Mouse (Mus musculus): ENCODE data around the gene Prdm11. TPM values are rescaled to one million over a fixed set of nuclear protein-coding genes. Genes with fewer than 3 reads are reported as not detected.

The Prdm11 gene
- 2.2 and 3.1 TPM in 2 replicates for polyA plus RNA-seq (2015; fragmentation: Nextera tagmentation; extraction: Ambion mirVana)

GRCm38 (mm10) chr2:93045818-93046508 is at the start of gene Prdm11:
Gene Prdm11 (minus strand): TSS chr2:93046167.
- Histone ChIP-seq H3K9ac (peak within 1 kb of the TSS; percentile 84), H3K27me3 (peaks cover 40% of the 10 kb centered on the region), H3K4me3 (replicated peaks) (peak within 1 kb of the TSS; percentile 76), H3K36me3 (replicated peaks) (no peaks in the 10 kb centered on the region), H3K4me2 (peak within 1 kb of the TSS; percentile 87), H3K27ac (replicated peaks) (peak within 1 kb of the TSS; percentile 76), H3K9me3 (replicated peaks) (no peaks in the 10 kb centered on the region), H3K4me1 (replicated peaks) (peaks cover 28% of the 10 kb centered on the region)
- ATAC-seq (ENCODE audit: insufficient read depth), result no peak; the same call in none of the 2 replicates
- under 1% methylated on average over 89 of the region's 90 CpGs for WGBS (ENCODE audit: insufficient replicate concordance)

GRCm38 (mm10) chr2:93092347-93092746 is 46.4 kb upstream of the Prdm11 start:
- H3K9me3 ChIP-seq (replicated peaks), result no peaks in the 10 kb centered on the region
- H3K4me1 ChIP-seq (replicated peaks), result no peaks in the 10 kb centered on the region
- no peaks in the 10 kb centered on the region for H3K27me3 ChIP-seq
- ATAC-seq (ENCODE audit: insufficient read depth), result no peak
- no peak overlapping the region for H3K4me3 ChIP-seq (replicated peaks)
- WGBS (ENCODE audit: insufficient replicate concordance), result 56% methylated on average over 2 of the region's 2 CpGs
- H3K9ac ChIP-seq, result no peak overlapping the region
- no peak overlapping the region for H3K27ac ChIP-seq (replicated peaks)
- H3K36me3 ChIP-seq (replicated peaks), result no peaks in the 10 kb centered on the region
- H3K4me2 ChIP-seq, result no peak overlapping the region

- Histone ChIP-seq H3K9ac (no peak overlapping the region), H3K4me2 (no peak overlapping the region), H3K9me3 (replicated peaks) (no peaks in the 10 kb centered on the region), H3K4me1 (replicated peaks) (no peaks in the 10 kb centered on the region), H3K27me3 (no peaks in the 10 kb centered on the region), H3K27ac (replicated peaks) (no peak overlapping the region), H3K4me3 (replicated peaks) (no peak overlapping the region), H3K36me3 (replicated peaks) (no peaks in the 10 kb centered on the region)
- ATAC-seq (ENCODE audit: insufficient read depth), result no peak
- WGBS (ENCODE audit: insufficient replicate concordance), result 45% methylated on average over 2 of the region's 2 CpGs
Observed at GRCm38 (mm10) chr2:93091679-93092078, 45.7 kb upstream of the Prdm11 start.

GRCm38 (mm10) chr2:93089379-93090089 is 43.6 kb upstream of the Prdm11 start:
- Histone ChIP-seq H3K4me1 (replicated peaks) (no peaks in the 10 kb centered on the region), H3K36me3 (replicated peaks) (no peaks in the 10 kb centered on the region), H3K4me3 (replicated peaks) (no peak overlapping the region), H3K27me3 (no peaks in the 10 kb centered on the region), H3K4me2 (no peak overlapping the region), H3K9ac (no peak overlapping the region), H3K9me3 (replicated peaks) (no peaks in the 10 kb centered on the region), H3K27ac (replicated peaks) (no peak overlapping the region)
- WGBS (ENCODE audit: insufficient replicate concordance), result 60% methylated on average over 7 of the region's 7 CpGs
- no peak for ATAC-seq (ENCODE audit: insufficient read depth)

- no peak overlapping the region for H3K4me2 ChIP-seq
- H3K4me1 ChIP-seq (replicated peaks), result no peaks in the 10 kb centered on the region
- no peak overlapping the region for H3K4me3 ChIP-seq (replicated peaks)
- no peaks in the 10 kb centered on the region for H3K9me3 ChIP-seq (replicated peaks)
- WGBS (ENCODE audit: insufficient replicate concordance), result 63% methylated on average over 7 of the region's 7 CpGs
- no peaks in the 10 kb centered on the region for H3K27me3 ChIP-seq
- no peaks in the 10 kb centered on the region for H3K36me3 ChIP-seq (replicated peaks)
- H3K27ac ChIP-seq (replicated peaks), result no peak overlapping the region
- no peak overlapping the region for H3K9ac ChIP-seq
- no peak for ATAC-seq (ENCODE audit: insufficient read depth)
Observed at GRCm38 (mm10) chr2:93088006-93088405, 42.0 kb upstream of the Prdm11 start.

GRCm38 (mm10) chr2:93085291-93086027 is 39.5 kb upstream of the Prdm11 start:
- H3K36me3 ChIP-seq (replicated peaks), result no peaks in the 10 kb centered on the region
- 47% methylated on average over 8 of the region's 8 CpGs for WGBS (ENCODE audit: insufficient replicate concordance)

GRCm38 (mm10) chr2:93084481-93084880 is 38.5 kb upstream of the Prdm11 start:
- 73% methylated on average over 5 of the region's 5 CpGs for WGBS (ENCODE audit: insufficient replicate concordance)
- H3K4me2 ChIP-seq, result no peak overlapping the region

More at GRCm38 (mm10) chr2:93085291-93086027, 39.5 kb upstream of the Prdm11 start:
- H3K27ac ChIP-seq (replicated peaks), result no peak overlapping the region
- no peaks in the 10 kb centered on the region for H3K9me3 ChIP-seq (replicated peaks)
- no peak overlapping the region for H3K4me3 ChIP-seq (replicated peaks)
- H3K27me3 ChIP-seq, result no peaks in the 10 kb centered on the region
- H3K9ac ChIP-seq, result no peak overlapping the region
- H3K4me2 ChIP-seq, result no peak overlapping the region
- no peaks in the 10 kb centered on the region for H3K4me1 ChIP-seq (replicated peaks)
- ATAC-seq (ENCODE audit: insufficient read depth), result no peak

GRCm38 (mm10) chr2:93083317-93083716 is 37.4 kb upstream of the Prdm11 start:
- 36% methylated on average over 4 of the region's 4 CpGs for WGBS (ENCODE audit: insufficient replicate concordance)
- no peak for ATAC-seq (ENCODE audit: insufficient read depth)
- no peak overlapping the region for H3K27ac ChIP-seq (replicated peaks)

More at GRCm38 (mm10) chr2:93084481-93084880, 38.5 kb upstream of the Prdm11 start:
- no peaks in the 10 kb centered on the region for H3K4me1 ChIP-seq (replicated peaks)
- H3K4me3 ChIP-seq (replicated peaks), result no peak overlapping the region
- no peaks in the 10 kb centered on the region for H3K9me3 ChIP-seq (replicated peaks)
- no peak overlapping the region for H3K9ac ChIP-seq
- H3K27ac ChIP-seq (replicated peaks), result no peak overlapping the region
- no peaks in the 10 kb centered on the region for H3K27me3 ChIP-seq
- H3K36me3 ChIP-seq (replicated peaks), result no peaks in the 10 kb centered on the region
- ATAC-seq (ENCODE audit: insufficient read depth), result no peak

GRCm38 (mm10) chr2:93082846-93083245 is 36.9 kb upstream of the Prdm11 start:
- no peaks in the 10 kb centered on the region for H3K27me3 ChIP-seq
- no peak overlapping the region for H3K4me3 ChIP-seq (replicated peaks)
- H3K9ac ChIP-seq, result no peak overlapping the region
- ATAC-seq (ENCODE audit: insufficient read depth), result no peak
- no peak overlapping the region for H3K4me2 ChIP-seq
- no peaks in the 10 kb centered on the region for H3K9me3 ChIP-seq (replicated peaks)
- 54% methylated on average over 3 of the region's 3 CpGs for WGBS (ENCODE audit: insufficient replicate concordance)
- H3K36me3 ChIP-seq (replicated peaks), result no peaks in the 10 kb centered on the region
- no peaks in the 10 kb centered on the region for H3K4me1 ChIP-seq (replicated peaks)
- no peak overlapping the region for H3K27ac ChIP-seq (replicated peaks)

More at GRCm38 (mm10) chr2:93083317-93083716, 37.4 kb upstream of the Prdm11 start:
- H3K9me3 ChIP-seq (replicated peaks), result no peaks in the 10 kb centered on the region
- H3K4me2 ChIP-seq, result no peak overlapping the region
- no peak overlapping the region for H3K4me3 ChIP-seq (replicated peaks)
- H3K9ac ChIP-seq, result no peak overlapping the region
- H3K36me3 ChIP-seq (replicated peaks), result no peaks in the 10 kb centered on the region
- no peaks in the 10 kb centered on the region for H3K4me1 ChIP-seq (replicated peaks)
- no peaks in the 10 kb centered on the region for H3K27me3 ChIP-seq

- Histone ChIP-seq H3K9me3 (replicated peaks) (no peaks in the 10 kb centered on the region), H3K4me2 (no peak overlapping the region), H3K27me3 (no peaks in the 10 kb centered on the region), H3K9ac (no peak overlapping the region), H3K36me3 (replicated peaks) (no peaks in the 10 kb centered on the region), H3K27ac (replicated peaks) (no peak overlapping the region), H3K4me1 (replicated peaks) (no peaks in the 10 kb centered on the region), H3K4me3 (replicated peaks) (no peak overlapping the region)
- WGBS (ENCODE audit: insufficient replicate concordance), result 44% methylated on average over 5 of the region's 5 CpGs
- ATAC-seq (ENCODE audit: insufficient read depth), result no peak
Observed at GRCm38 (mm10) chr2:93080871-93081608, 35.1 kb upstream of the Prdm11 start.
